Mouse (Mus musculus) bone marrow, adult 2 months (tissue): Measurements from ENCODE around the gene Gata3.

ENCODE experiments used
- CTCF ChIP-seq: fragments of 200-500 bp; IDR thresholded peaks from 2 replicates; pipeline ENCODE4 v1.5.1; 2011; ENCODE audit warnings: low read length, control low read depth; ENCODE audit not compliant: control insufficient read depth, insufficient read depth
- POLR2A ChIP-seq: fragments of 200-500 bp; IDR thresholded peaks from 2 replicates; pipeline ENCODE4 v1.6.1; 2011; ENCODE audit warnings: low read depth, mild to moderate bottlenecking, control low read depth, low read length, borderline replicate concordance; ENCODE audit not compliant: control insufficient read depth

GRCm38 (mm10) chr2:9890251-9890650, 417 bp upstream of the Gata3 start:
- TF ChIP-seq CTCF: no peak
- no peak for TF ChIP-seq POLR2A
